Mouse (Mus musculus) lung, embryonic 16.5 days (tissue): ENCODE results near the gene Lrig3. TPM values are rescaled to one million over a fixed set of nuclear protein-coding genes. Genes with fewer than 3 reads are reported as not detected.

Experiments used
- ATAC-seq: fragments of 200-750 bp; cut with Nextera tagmentation; 2 replicates; pipeline ENCODE4 v1.8.0; 2017; ENCODE audit warnings: low read depth, mild to moderate bottlenecking, moderate library complexity
- H3K27ac ChIP-seq: fragments of 300-500 bp; sonication (generic); 2 replicates; pipeline ENCODE4 v1.5.1; 2014; ENCODE audit warnings: mild to moderate bottlenecking, control low read depth, low read length
- H3K27me3 ChIP-seq: fragments of 300-500 bp; sonication (generic); 2 replicates; pipeline ENCODE4 v1.6.1; 2014; ENCODE audit warnings: low read depth, low read length, mixed read lengths; ENCODE audit not compliant: control insufficient read depth, insufficient read depth
- H3K36me3 ChIP-seq: fragments of 300-500 bp; sonication (generic); 2 replicates; pipeline ENCODE4 v1.6.1; 2014; ENCODE audit warnings: low read length; ENCODE audit not compliant: control insufficient read depth, insufficient read depth
- H3K4me1 ChIP-seq: fragments of 300-500 bp; sonication (generic); replicated peaks from 2 replicates; pipeline ENCODE4 v1.6.1; 2014; ENCODE audit warnings: low read length, mixed read lengths; ENCODE audit not compliant: control insufficient read depth, insufficient read depth
- H3K4me2 ChIP-seq: fragments of 300-500 bp; sonication (generic); 2 replicates; pipeline ENCODE4 v1.6.1; 2014; ENCODE audit warnings: low read depth, low read length, control low read depth
- H3K4me3 ChIP-seq: fragments of 300-500 bp; sonication (generic); 2 replicates; pipeline ENCODE4 v1.5.1; 2014; ENCODE audit warnings: mild to moderate bottlenecking, low read length, control low read depth
- H3K9ac ChIP-seq: fragments of 300-500 bp; sonication (generic); 2 replicates; pipeline ENCODE4 v1.6.1; 2014; ENCODE audit warnings: low read length, control low read depth
- H3K9me3 ChIP-seq: fragments of 300-500 bp; sonication (generic); 2 replicates; pipeline ENCODE4 v1.6.1; 2016; ENCODE audit warnings: low read length; ENCODE audit not compliant: control insufficient read depth
- WGBS: fragments of 180-500 bp; shearing (Covaris S2); extraction: QIAGEN DNeasy Blood & Tissue Kit; methylation state at CpG from one replicate; pipeline ENCODE4 v1.1.7; 2014; 5-methylcytosine and 5-hydroxymethylcytosine counted together
- polyA plus RNA-seq: library from polyadenylated mRNA; unstranded; fragments of >200 nt; fragmentation: Nextera tagmentation; extraction: Ambion mirVana; gene quantifications from 2 replicates; pipeline ENCODE4 v1.2.1, GENCODE M21; 2015

The Lrig3 gene
- polyA plus RNA-seq, 1 experiment from 2014 or later = 9.4 TPM

GRCm38 (mm10) chr10:125990394-125990793, 24.4 kb downstream of the Lrig3 start:
- no peak overlapping the region for H3K4me3 ChIP-seq
- no peak for ATAC-seq
- no peak overlapping the region for H3K4me2 ChIP-seq
- no peak overlapping the region for H3K9ac ChIP-seq
- peaks cover 5% of the 10 kb centered on the region for H3K36me3 ChIP-seq
- peaks cover 11% of the 10 kb centered on the region; the same call in 1 of the 2 replicates for H3K4me1 ChIP-seq
- no peaks in the 10 kb centered on the region for H3K27me3 ChIP-seq
- H3K9me3 ChIP-seq = no peaks in the 10 kb centered on the region
- WGBS = 58% methylated on average over 5 of the region's 5 CpGs
- no peak overlapping the region for H3K27ac ChIP-seq

GRCm38 (mm10) chr10:125991819-125992218, 25.9 kb downstream of the Lrig3 start:
- no peak overlapping the region for H3K27ac ChIP-seq
- H3K4me2 ChIP-seq = no peak overlapping the region
- ATAC-seq = no peak; the same call in 1 of the 2 replicates
- no peaks in the 10 kb centered on the region for H3K9me3 ChIP-seq
- peaks cover 14% of the 10 kb centered on the region for H3K36me3 ChIP-seq
- no peaks in the 10 kb centered on the region for H3K27me3 ChIP-seq
- 77% methylated on average over 7 of the region's 7 CpGs for WGBS
- H3K4me3 ChIP-seq = no peak overlapping the region
- peaks cover 10% of the 10 kb centered on the region; the same call in 1 of the 2 replicates for H3K4me1 ChIP-seq
- H3K9ac ChIP-seq = no peak overlapping the region

- WGBS = 59% methylated on average over 1 of the region's 1 CpGs
These were observed 28.9 kb downstream of the Lrig3 start for GRCm38 (mm10) chr10:125994855-125995254.

GRCm38 (mm10) chr10:125995701-125996100, 29.7 kb downstream of the Lrig3 start:
- Histone ChIP-seq H3K4me2 (no peak overlapping the region), H3K4me1 (no peaks in the 10 kb centered on the region), H3K9ac (no peak overlapping the region), H3K36me3 (peaks cover 18% of the 10 kb centered on the region), H3K9me3 (no peaks in the 10 kb centered on the region), H3K27ac (no peak overlapping the region), H3K4me3 (no peak overlapping the region), H3K27me3 (no peaks in the 10 kb centered on the region)
- 80% methylated on average over 6 of the region's 6 CpGs for WGBS
- no peak for ATAC-seq

More at GRCm38 (mm10) chr10:125994855-125995254, 28.9 kb downstream of the Lrig3 start:
- Histone ChIP-seq H3K27ac (no peak overlapping the region), H3K4me2 (no peak overlapping the region), H3K9ac (no peak overlapping the region), H3K9me3 (no peaks in the 10 kb centered on the region), H3K4me1 (no peaks in the 10 kb centered on the region), H3K27me3 (no peaks in the 10 kb centered on the region), H3K36me3 (peaks cover 17% of the 10 kb centered on the region), H3K4me3 (no peak overlapping the region)
- ATAC-seq = peak; percentile 67

- Histone ChIP-seq H3K4me1 (no peaks in the 10 kb centered on the region), H3K9me3 (no peaks in the 10 kb centered on the region), H3K4me3 (no peak overlapping the region), H3K27me3 (no peaks in the 10 kb centered on the region), H3K4me2 (no peak overlapping the region), H3K9ac (no peak overlapping the region), H3K27ac (no peak overlapping the region), H3K36me3 (peaks cover 20% of the 10 kb centered on the region)
- 74% methylated on average over 9 of the region's 9 CpGs for WGBS
- no peak for ATAC-seq
These were observed 31.0 kb downstream of the Lrig3 start for GRCm38 (mm10) chr10:125996989-125997388.

- Histone ChIP-seq H3K4me2 (no peak overlapping the region), H3K9me3 (no peaks in the 10 kb centered on the region), H3K36me3 (peaks cover 20% of the 10 kb centered on the region), H3K9ac (no peak overlapping the region), H3K4me3 (no peak overlapping the region), H3K27ac (no peak overlapping the region), H3K4me1 (no peaks in the 10 kb centered on the region), H3K27me3 (no peaks in the 10 kb centered on the region)
- ATAC-seq = no peak
- 89% methylated on average over 6 of the region's 6 CpGs for WGBS
These were observed 33.6 kb downstream of the Lrig3 start for GRCm38 (mm10) chr10:125999561-125999960.

GRCm38 (mm10) chr10:126000861-126001390, 35.0 kb downstream of the Lrig3 start:
- ATAC-seq = no peak
- H3K27me3 ChIP-seq = no peaks in the 10 kb centered on the region
- WGBS = 86% methylated on average over 8 of the region's 8 CpGs
- no peaks in the 10 kb centered on the region for H3K4me1 ChIP-seq
- H3K4me2 ChIP-seq = no peak overlapping the region
- H3K9me3 ChIP-seq = no peaks in the 10 kb centered on the region
- H3K4me3 ChIP-seq = no peak overlapping the region
- H3K9ac ChIP-seq = no peak overlapping the region
- H3K27ac ChIP-seq = no peak overlapping the region
- H3K36me3 ChIP-seq = peaks cover 20% of the 10 kb centered on the region

- no peak overlapping the region for H3K4me3 ChIP-seq
- H3K4me2 ChIP-seq = no peak overlapping the region
- ATAC-seq = peak; percentile 71
- H3K27ac ChIP-seq = no peak overlapping the region; the same call in 1 of the 2 replicates
- no peaks in the 10 kb centered on the region for H3K4me1 ChIP-seq
- 68% methylated on average over 14 of the region's 14 CpGs for WGBS
- no peak overlapping the region for H3K9ac ChIP-seq
- H3K36me3 ChIP-seq = peaks cover 29% of the 10 kb centered on the region
- H3K9me3 ChIP-seq = no peaks in the 10 kb centered on the region
- H3K27me3 ChIP-seq = no peaks in the 10 kb centered on the region
These were observed 36.2 kb downstream of the Lrig3 start for GRCm38 (mm10) chr10:126002081-126002755.

GRCm38 (mm10) chr10:126002818-126003506, 37.0 kb downstream of the Lrig3 start:
- Histone ChIP-seq H3K36me3 (peaks cover 28% of the 10 kb centered on the region), H3K9me3 (no peaks in the 10 kb centered on the region), H3K4me2 (no peak overlapping the region), H3K4me3 (no peak overlapping the region), H3K27ac (peak overlapping the region; percentile 20; the same call in 1 of the 2 replicates), H3K4me1 (no peaks in the 10 kb centered on the region), H3K9ac (no peak overlapping the region), H3K27me3 (no peaks in the 10 kb centered on the region)
- no peak for ATAC-seq
- 67% methylated on average over 18 of the region's 18 CpGs for whole genome bisulfite sequencing
